Mouse (Mus musculus): Measurements from ENCODE around the gene Rin3.

DNA sequence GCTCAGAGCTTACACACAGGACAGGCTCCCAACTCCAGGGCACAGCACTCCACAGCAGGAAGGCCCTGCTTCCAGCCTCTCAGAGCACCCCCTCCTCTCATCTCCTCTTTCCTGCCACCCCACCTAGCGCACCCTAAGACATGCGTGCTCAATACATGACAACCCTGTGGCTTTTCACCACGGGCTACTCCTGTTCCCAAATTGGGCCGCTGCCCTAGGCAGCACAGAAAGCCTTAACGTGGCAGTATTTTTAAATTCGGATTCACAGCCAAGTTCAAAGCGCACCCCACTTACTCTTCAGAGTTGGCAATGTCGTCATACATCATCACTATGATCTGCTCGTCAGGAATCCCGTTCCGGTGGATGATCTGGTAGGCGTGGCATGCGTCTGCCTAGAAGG is 130.3 kb downstream of the Rin3 start:
- no peak for TF ChIP-seq MAFK (IDR thresholded peaks at IDR 0.05; ENCODE audit: insufficient read depth, low read depth, low read length)
- no peak for TF ChIP-seq CHD2 (IDR thresholded peaks at IDR 0.05; ENCODE audit: low read depth, low read length)
- TF ChIP-seq ZNF384 (IDR thresholded peaks at IDR 0.05; ENCODE audit: low read depth, low read length), result no peak
- no peak for TF ChIP-seq HCFC1 (IDR thresholded peaks at IDR 0.05; ENCODE audit: borderline replicate concordance, insufficient read depth, low read length)
- TF ChIP-seq ZC3H11A (IDR thresholded peaks at IDR 0.05; ENCODE audit: borderline replicate concordance, low read depth, low read length), result no peak
